Mouse (Mus musculus): ENCODE data around the gene Lck. TPM values are rescaled to one million over a fixed set of nuclear protein-coding genes. Genes with fewer than 3 reads are reported as not detected.

Gene Lck
- total and polyA plus RNA-seq, 3 experiments = 2.7 to 6.9 TPM; not detected in 1

DNA sequence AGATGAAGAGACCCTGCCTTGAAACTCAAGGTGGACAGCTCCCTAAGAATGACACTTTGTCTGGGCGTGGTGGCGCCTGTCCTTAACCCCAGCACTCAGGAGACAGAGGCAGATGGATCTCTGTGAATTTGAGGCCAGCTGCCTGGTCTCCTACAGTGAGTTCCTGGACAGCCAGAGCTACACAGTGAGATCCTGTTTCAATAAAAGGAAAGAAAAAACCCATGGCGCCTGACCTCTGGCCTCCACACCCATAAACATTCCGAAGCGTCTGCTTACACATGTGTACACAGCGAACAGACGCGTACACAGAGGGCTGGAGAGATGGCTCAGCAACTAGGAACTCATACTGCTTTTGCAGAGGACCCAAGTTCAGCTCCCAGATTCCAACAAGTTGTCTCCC, 9.7 kb downstream of the Lck start:
- H3K27me3 ChIP-seq (ENCODE audit: control insufficient read depth in 1 of 2, insufficient read depth in 2 of 2, low read length in 2 of 2) = no peaks in the 10 kb centered on the region; a peak in 2 of 4 replicates
- no peaks in the 10 kb centered on the region for H3K79me2 ChIP-seq (ENCODE audit: control insufficient read depth, insufficient read depth, low read length, poor library complexity)
- TF ChIP-seq RAD21 (IDR thresholded peaks at IDR 0.05; ENCODE audit: low read depth, low read length) = no peak
- no peak for TF ChIP-seq MEF2A (IDR thresholded peaks at IDR 0.05; ENCODE audit: extremely low read depth, insufficient replicate concordance, low read depth, low read length, poor library complexity, severe bottlenecking)
- TF ChIP-seq BHLHE40 (IDR thresholded peaks at IDR 0.05; ENCODE audit: borderline replicate concordance, low read depth, low read length) = no peak
- TF ChIP-seq UBTF (IDR thresholded peaks at IDR 0.05; ENCODE audit: borderline replicate concordance, insufficient read depth, low read depth, low read length) = no peak
- no peak for TF ChIP-seq MAZ (IDR thresholded peaks at IDR 0.05; ENCODE audit: low read depth, low read length)
- TF ChIP-seq GABPA (IDR thresholded peaks at IDR 0.05; ENCODE audit: low read depth, low read length) = no peak
- TF ChIP-seq SIN3A (IDR thresholded peaks at IDR 0.05; ENCODE audit: low read length) = no peak
- no peak for TF ChIP-seq TCF12 (IDR thresholded peaks at IDR 0.05; ENCODE audit: low read depth, low read length)
- TF ChIP-seq ZMIZ1 (IDR thresholded peaks at IDR 0.05; ENCODE audit: low read depth, low read length) = no peak
- TF ChIP-seq ZC3H11A (IDR thresholded peaks at IDR 0.05; ENCODE audit: low read depth, low read length) = no peak
- TF ChIP-seq MYB (IDR thresholded peaks at IDR 0.05; ENCODE audit: low read depth, low read length) = no peak
- no peak for TF ChIP-seq KAT2A (conservative IDR thresholded peaks at IDR 0.05; ENCODE audit: low read depth, low read length)
- TF ChIP-seq HCFC1 (IDR thresholded peaks at IDR 0.05; ENCODE audit: low read depth, low read length) = no peak
- TF ChIP-seq ZKSCAN1 (IDR thresholded peaks at IDR 0.05; ENCODE audit: low read depth, low read length) = no peak
- TF ChIP-seq MAFK (IDR thresholded peaks at IDR 0.05; ENCODE audit: borderline replicate concordance, low read depth, low read length) = no peak
- TF ChIP-seq MXI1 (IDR thresholded peaks at IDR 0.05; ENCODE audit: low read depth, low read length) = no peak
- no peak for TF ChIP-seq SMC3 (IDR thresholded peaks at IDR 0.05; ENCODE audit: low read depth, low read length)
- TF ChIP-seq E2F4 (IDR thresholded peaks at IDR 0.05; ENCODE audit: borderline replicate concordance, low read depth, low read length) = no peak
- no peak for TF ChIP-seq NRF1 (IDR thresholded peaks at IDR 0.05; ENCODE audit: insufficient read depth, low read depth, low read length, poor library complexity, severe bottlenecking)
- no peak for TF ChIP-seq MYC (IDR thresholded peaks at IDR 0.05; ENCODE audit: low read depth, low read length)
- no peak overlapping the region for H3K4me3 ChIP-seq (ENCODE audit: control insufficient read depth in 1 of 2, insufficient read depth in 1 of 2, low read depth in 2 of 2, low read length in 2 of 2)
- H3K9ac ChIP-seq (ENCODE audit: control insufficient read depth, low read depth, low read length, poor library complexity, severe bottlenecking) = no peak overlapping the region
- H3K27ac ChIP-seq (ENCODE audit: control insufficient read depth, low read depth, low read length) = no peak overlapping the region
- H3K9me3 ChIP-seq (replicated peaks; ENCODE audit: insufficient read depth, low read length) = no peaks in the 10 kb centered on the region
- H3K36me3 ChIP-seq (ENCODE audit: control insufficient read depth in 1 of 2, insufficient read depth in 2 of 2, low read length in 2 of 2) = no peaks in the 10 kb centered on the region
- no peaks in the 10 kb centered on the region for H3K4me1 ChIP-seq (ENCODE audit: control insufficient read depth in 1 of 2, insufficient read depth in 2 of 2, low read length in 2 of 2)
- no peak for DNase-seq (ENCODE audit: low read depth, low spot score)

DNA sequence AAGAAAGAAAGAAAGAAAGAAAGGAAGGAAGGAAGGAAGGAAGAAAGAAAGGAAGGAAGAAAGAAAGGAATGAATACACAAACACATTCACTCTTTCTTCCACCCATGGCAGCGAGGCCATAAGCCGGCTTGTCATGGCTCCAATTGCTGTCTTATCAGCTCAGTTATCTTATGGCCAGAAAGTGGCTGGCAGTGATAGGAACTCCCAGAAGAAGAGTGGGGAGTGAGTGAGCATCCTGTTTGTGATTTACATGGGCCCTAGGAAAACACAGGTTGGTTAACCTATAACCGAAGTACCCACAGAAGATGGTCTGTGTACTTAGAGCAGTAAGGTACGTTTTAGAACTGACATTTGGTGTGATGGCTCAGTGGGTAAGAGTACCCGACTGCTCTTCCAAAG, 12.3 kb downstream of the Lck start:
- H3K27me3 ChIP-seq (ENCODE audit: control insufficient read depth in 1 of 2, insufficient read depth in 2 of 2, low read length in 2 of 2) = no peaks in the 10 kb centered on the region; a peak in 2 of 4 replicates
- no peak for TF ChIP-seq ZMIZ1 (IDR thresholded peaks at IDR 0.05; ENCODE audit: low read depth, low read length)
- no peak for TF ChIP-seq JUND (IDR thresholded peaks at IDR 0.05; ENCODE audit: low read depth, low read length)
- no peak for TF ChIP-seq MYB (IDR thresholded peaks at IDR 0.05; ENCODE audit: low read depth, low read length)
- 0 out of 4 replicates have a peak, but pooled peaks of 1 of the 2 experiments have one; percentile 21 for TF ChIP-seq EP300 (IDR thresholded peaks at IDR 0.05; ENCODE audit: low read depth in 1 of 2, low read length in 2 of 2)
- no peak for TF ChIP-seq CHD2 (IDR thresholded peaks at IDR 0.05; ENCODE audit: low read length)
- peak; percentile 64 for TF ChIP-seq GATA1 (IDR thresholded peaks at IDR 0.05; ENCODE audit: low read depth, low read length)
- no peak for TF ChIP-seq MAFK (IDR thresholded peaks at IDR 0.05; ENCODE audit: borderline replicate concordance, low read depth, low read length)
- TF ChIP-seq TCF12 (IDR thresholded peaks at IDR 0.05; ENCODE audit: low read depth, low read length) = peak; percentile 45; the same call in 1 of the 2 replicates
- TF ChIP-seq NELFE (IDR thresholded peaks at IDR 0.05; ENCODE audit: low read depth, low read length) = no peak
- TF ChIP-seq GABPA (IDR thresholded peaks at IDR 0.05; ENCODE audit: low read depth, low read length) = no peak
- TF ChIP-seq ELF1 (IDR thresholded peaks at IDR 0.05; ENCODE audit: low read depth, low read length) = no peak
- 0 out of 2 replicates have a peak, but pooled peaks have one; percentile 27 for TF ChIP-seq RCOR1 (IDR thresholded peaks at IDR 0.05; ENCODE audit: low read depth, low read length)
- no peak for TF ChIP-seq POLR2AphosphoS2 (IDR thresholded peaks at IDR 0.05; ENCODE audit: low read length)
- no peak for TF ChIP-seq UBTF (IDR thresholded peaks at IDR 0.05; ENCODE audit: borderline replicate concordance, insufficient read depth, low read depth, low read length)
- no peak for TF ChIP-seq TAL1 (IDR thresholded peaks at IDR 0.05; ENCODE audit: low read length)
- no peak for TF ChIP-seq CTCF (IDR thresholded peaks at IDR 0.05 in 2 of 3, conservative IDR thresholded peaks at IDR 0.05 in 1 of 3; ENCODE audit: control insufficient read depth in 1 of 3, insufficient read depth in 1 of 3, low read depth in 2 of 3, low read length in 3 of 3, poor library complexity in 1 of 3, severe bottlenecking in 1 of 3)
- no peak for TF ChIP-seq ZKSCAN1 (IDR thresholded peaks at IDR 0.05; ENCODE audit: low read depth, low read length)
- no peak for TF ChIP-seq MYC (IDR thresholded peaks at IDR 0.05; ENCODE audit: low read depth, low read length)
- no peak for TF ChIP-seq KAT2A (conservative IDR thresholded peaks at IDR 0.05; ENCODE audit: low read depth, low read length)
- no peaks in the 10 kb centered on the region; a peak in 2 of 4 replicates for H3K36me3 ChIP-seq (ENCODE audit: control insufficient read depth in 1 of 2, insufficient read depth in 2 of 2, low read length in 2 of 2)
- no peak overlapping the region for H3K9ac ChIP-seq (ENCODE audit: control insufficient read depth, low read depth, low read length, poor library complexity, severe bottlenecking)
- no peak for DNase-seq (ENCODE audit: low read depth, low spot score)
- H3K9me3 ChIP-seq (replicated peaks; ENCODE audit: insufficient read depth, low read length) = no peaks in the 10 kb centered on the region
- no peak overlapping the region for H3K4me3 ChIP-seq (ENCODE audit: control insufficient read depth in 1 of 2, insufficient read depth in 1 of 2, low read depth in 2 of 2, low read length in 2 of 2)
- no peak overlapping the region for H3K27ac ChIP-seq (ENCODE audit: control insufficient read depth, low read depth, low read length)
- peaks cover 1% of the 10 kb centered on the region; the same call in 1 of the 2 replicates for H3K79me2 ChIP-seq (ENCODE audit: control insufficient read depth, insufficient read depth, low read length, poor library complexity)
- H3K4me1 ChIP-seq (ENCODE audit: control insufficient read depth in 1 of 2, insufficient read depth in 2 of 2, low read length in 2 of 2) = peaks cover 0 to 8% of the 10 kb centered on the region in 2 experiments; a peak in 2 of 4 replicates
